Mouse (Mus musculus): ENCODE results near the gene Rps15a. TPM values are rescaled to one million over a fixed set of nuclear protein-coding genes. Genes with fewer than 3 reads are reported as not detected.

Gene Rps15a
- total RNA-seq (2022), result 100 to 1,000 TPM; 380 to 543 (median 432) TPM

- DNase-seq (ENCODE audit: low spot score in 2 of 2), result peak; percentile 88 to 92
Observed at GRCm38 (mm10) chr7:118115877-118116568, at the start of gene Rps15a. TSS of gene Rps15a (minus strand) at chr7:118116188.

GRCm38 (mm10) chr7:118163006-118163405, 47.0 kb upstream of the Rps15a start:
- no peak for DNase-seq (ENCODE audit: low spot score in 2 of 2)

GRCm38 (mm10) chr7:118160121-118160520, 44.1 kb upstream of the Rps15a start:
- no peak for DNase-seq (ENCODE audit: low spot score in 2 of 2)

- no peak for DNase-seq (ENCODE audit: low spot score in 2 of 2)
Observed at GRCm38 (mm10) chr7:118156461-118156860, 40.5 kb upstream of the Rps15a start.

GRCm38 (mm10) chr7:118154150-118154549, 38.2 kb upstream of the Rps15a start:
- DNase-seq (ENCODE audit: low spot score in 2 of 2), result no peak

- DNase-seq (ENCODE audit: low spot score in 2 of 2), result no peak
Observed at GRCm38 (mm10) chr7:118143602-118144001, 27.6 kb upstream of the Rps15a start.

- no peak for DNase-seq (ENCODE audit: low spot score in 2 of 2)
Observed at GRCm38 (mm10) chr7:118143123-118143522, 27.1 kb upstream of the Rps15a start.

GRCm38 (mm10) chr7:118141271-118141670, 25.3 kb upstream of the Rps15a start:
- DNase-seq (ENCODE audit: low spot score in 2 of 2), result no peak

- no peak for DNase-seq (ENCODE audit: low spot score in 2 of 2)
Observed at GRCm38 (mm10) chr7:118135128-118135527, 19.1 kb upstream of the Rps15a start.

GRCm38 (mm10) chr7:118129430-118130041, 13.5 kb upstream of the Rps15a start, which contains the start of gene Arl6ip1:
TSS of gene Arl6ip1 (minus strand) at chr7:118129662.
- peak; percentile 90 to 95 for DNase-seq (ENCODE audit: low spot score in 2 of 2)

GRCm38 (mm10) chr7:118128925-118129429, 13.0 kb upstream of the Rps15a start:
- DNase-seq (ENCODE audit: low spot score in 2 of 2), result no peak

GRCm38 (mm10) chr7:118126219-118126875, 10.4 kb upstream of the Rps15a start:
- DNase-seq (ENCODE audit: low spot score in 2 of 2), result no peak

GRCm38 (mm10) chr7:118125736-118126135, 9.7 kb upstream of the Rps15a start:
- no peak for DNase-seq (ENCODE audit: low spot score in 2 of 2)

GRCm38 (mm10) chr7:118123512-118124411, 7.8 kb upstream of the Rps15a start:
- no peak for DNase-seq (ENCODE audit: low spot score in 2 of 2)

GRCm38 (mm10) chr7:118122235-118122634, 6.2 kb upstream of the Rps15a start:
- no peak for DNase-seq (ENCODE audit: low spot score in 2 of 2)

GRCm38 (mm10) chr7:118120654-118121053, 4.7 kb upstream of the Rps15a start:
- no peak for DNase-seq (ENCODE audit: low spot score in 2 of 2)

- DNase-seq (ENCODE audit: low spot score in 2 of 2), result no peak
Observed at GRCm38 (mm10) chr7:118119946-118120345, 4.0 kb upstream of the Rps15a start.

GRCm38 (mm10) chr7:118119142-118119541, 3.2 kb upstream of the Rps15a start:
- DNase-seq (ENCODE audit: low spot score in 2 of 2), result no peak

- no peak for DNase-seq (ENCODE audit: low spot score in 2 of 2)
Observed at GRCm38 (mm10) chr7:118118426-118118825, 2.4 kb upstream of the Rps15a start.

GRCm38 (mm10) chr7:118117539-118118210, 1.7 kb upstream of the Rps15a start:
- no peak for DNase-seq (ENCODE audit: low spot score in 2 of 2)

Data from gastrocnemius, adult 8-10 months (tissue).